Mouse (Mus musculus): Measurements from ENCODE around the gene Il12rb1.

- no peak for TF ChIP-seq POLR2A (IDR thresholded peaks at IDR 0.05; ENCODE audit: insufficient read depth, low read depth, low read length)
- TF ChIP-seq CTCF (IDR thresholded peaks at IDR 0.05), result no peak; the same call in 1 of the 2 replicates
These were observed 36.3 kb downstream of the Il12rb1 start for GRCm38 (mm10) chr8:70844523-70844922.
